Mouse (Mus musculus): ENCODE results near the gene Igfbp4. TPM values are rescaled to one million over a fixed set of nuclear protein-coding genes. Genes with fewer than 3 reads are reported as not detected.

Gene Igfbp4
- total RNA-seq, 1 experiment = 38.8 TPM

DNA sequence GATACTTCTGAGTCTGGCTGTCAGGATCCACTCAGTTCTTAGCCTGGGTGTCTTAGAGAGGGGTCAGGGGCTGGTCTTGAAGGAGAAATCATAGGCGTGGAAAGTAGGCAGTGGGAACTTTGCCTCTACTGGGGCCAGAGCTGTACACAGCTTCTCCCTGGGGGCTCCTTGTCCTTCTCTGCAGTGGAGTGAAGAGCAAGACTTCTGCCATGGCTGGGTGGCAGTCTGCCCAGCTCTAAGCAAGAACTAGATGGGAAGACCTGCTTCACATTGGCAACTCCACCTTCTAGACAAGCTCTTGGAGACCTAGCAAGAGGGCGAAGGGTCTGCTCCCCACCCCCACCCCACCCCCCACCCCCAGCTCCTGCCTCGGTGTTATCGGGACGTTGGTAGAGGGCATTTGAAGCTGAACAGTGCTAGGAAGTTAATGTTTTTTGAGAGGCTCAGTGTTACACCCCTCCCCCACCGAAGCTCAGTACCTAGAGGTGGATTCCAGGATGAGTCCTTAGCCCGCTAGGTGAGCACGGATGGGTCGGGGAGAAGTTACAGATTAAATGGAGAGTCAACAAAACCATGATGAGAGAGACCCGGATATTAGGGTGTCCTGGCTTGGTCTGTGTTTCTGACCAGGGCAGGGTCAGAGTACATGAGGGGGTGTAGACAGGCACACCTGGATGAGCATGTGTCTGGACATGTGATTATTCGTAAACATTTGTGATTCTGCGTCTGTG is 4.3 kb downstream of the Igfbp4 start:
- Histone ChIP-seq H3K4me1 (ENCODE audit: control insufficient read depth in 2 of 2, insufficient read depth in 2 of 2, low read length in 2 of 2, poor library complexity in 1 of 2) (0 out of 4 replicates have a peak, but pooled peaks cover 0 to 4% of the 10 kb centered on the region in 2 experiments), H3K27ac (ENCODE audit: insufficient read depth, low read depth, low read length, poor library complexity, severe bottlenecking) (no peak overlapping the region), H3K9me3 (ENCODE audit: control insufficient read depth, insufficient read depth, low read depth, low read length) (no peaks in the 10 kb centered on the region), H3K4me3 (ENCODE audit: insufficient read depth in 1 of 2, low read depth in 1 of 2, low read length in 2 of 2, poor library complexity in 1 of 2, severe bottlenecking in 1 of 2) (no peak overlapping the region), H3K36me3 (ENCODE audit: control insufficient read depth, insufficient read depth, low read length, poor library complexity, severe bottlenecking) (no peaks in the 10 kb centered on the region), H3K9ac (ENCODE audit: insufficient read depth, low read depth, low read length, poor library complexity, severe bottlenecking) (no peak overlapping the region)
- no peak for TF ChIP-seq HCFC1 (IDR thresholded peaks at IDR 0.05; ENCODE audit: borderline replicate concordance, insufficient read depth, low read length)
- TF ChIP-seq CHD2 (IDR thresholded peaks at IDR 0.05; ENCODE audit: low read depth, low read length) = no peak
- TF ChIP-seq ZNF384 (IDR thresholded peaks at IDR 0.05; ENCODE audit: low read depth, low read length) = no peak
- TF ChIP-seq ZC3H11A (IDR thresholded peaks at IDR 0.05; ENCODE audit: borderline replicate concordance, low read depth, low read length) = no peak
- no peak for TF ChIP-seq MAFK (IDR thresholded peaks at IDR 0.05; ENCODE audit: insufficient read depth, low read depth, low read length)
- no peak for DNase-seq (ENCODE audit: low read depth, low spot score)
- in situ Hi-C loops (cut with MboI; ENCODE audit: low sequenced_read_pairs in 2 of 2, unreplicated experiment in 2 of 2) = no loop called here

DNA sequence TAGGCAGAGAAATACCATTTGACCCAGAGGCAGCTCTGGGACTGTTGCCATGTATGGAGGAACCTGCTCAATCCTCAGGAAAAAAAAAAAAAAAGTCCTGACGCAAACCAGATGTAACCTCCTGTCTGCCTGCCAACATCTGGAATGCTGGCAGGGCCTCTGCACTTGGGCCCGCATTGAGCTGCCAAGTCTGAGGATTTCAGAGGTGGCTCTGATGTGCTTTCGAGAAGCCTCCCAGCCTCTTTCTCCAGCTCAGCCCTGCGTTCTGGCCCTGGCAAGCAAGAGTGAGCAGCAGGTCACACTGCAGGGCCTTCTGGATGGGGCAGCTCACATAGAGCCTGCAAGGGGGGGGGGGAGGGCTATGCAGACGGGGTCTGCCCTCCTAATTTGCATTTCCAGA is 6.1 kb downstream of the Igfbp4 start:
- no peaks in the 10 kb centered on the region for H3K36me3 ChIP-seq (ENCODE audit: control insufficient read depth, insufficient read depth, low read length, poor library complexity, severe bottlenecking)
- H3K9me3 ChIP-seq (ENCODE audit: control insufficient read depth, insufficient read depth, low read depth, low read length) = no peaks in the 10 kb centered on the region
- no peak overlapping the region for H3K9ac ChIP-seq (ENCODE audit: insufficient read depth, low read depth, low read length, poor library complexity, severe bottlenecking)
- no peak overlapping the region for H3K4me3 ChIP-seq (ENCODE audit: insufficient read depth in 1 of 2, low read depth in 1 of 2, low read length in 2 of 2, poor library complexity in 1 of 2, severe bottlenecking in 1 of 2)
- no peak overlapping the region for H3K27ac ChIP-seq (ENCODE audit: insufficient read depth, low read depth, low read length, poor library complexity, severe bottlenecking)
- TF ChIP-seq ZNF384 (IDR thresholded peaks at IDR 0.05; ENCODE audit: low read depth, low read length) (no peak), CHD2 (IDR thresholded peaks at IDR 0.05; ENCODE audit: low read depth, low read length) (no peak), ZC3H11A (IDR thresholded peaks at IDR 0.05; ENCODE audit: borderline replicate concordance, low read depth, low read length) (no peak), MAFK (IDR thresholded peaks at IDR 0.05; ENCODE audit: insufficient read depth, low read depth, low read length) (no peak), HCFC1 (IDR thresholded peaks at IDR 0.05; ENCODE audit: borderline replicate concordance, insufficient read depth, low read length) (no peak)
- H3K4me1 ChIP-seq (ENCODE audit: control insufficient read depth in 2 of 2, insufficient read depth in 2 of 2, low read length in 2 of 2, poor library complexity in 1 of 2) = no peaks in the 10 kb centered on the region
- in situ Hi-C loops (cut with MboI; ENCODE audit: low sequenced_read_pairs in 2 of 2, unreplicated experiment in 2 of 2) = no loop called here
- DNase-seq (ENCODE audit: low read depth, low spot score) = no peak

DNA sequence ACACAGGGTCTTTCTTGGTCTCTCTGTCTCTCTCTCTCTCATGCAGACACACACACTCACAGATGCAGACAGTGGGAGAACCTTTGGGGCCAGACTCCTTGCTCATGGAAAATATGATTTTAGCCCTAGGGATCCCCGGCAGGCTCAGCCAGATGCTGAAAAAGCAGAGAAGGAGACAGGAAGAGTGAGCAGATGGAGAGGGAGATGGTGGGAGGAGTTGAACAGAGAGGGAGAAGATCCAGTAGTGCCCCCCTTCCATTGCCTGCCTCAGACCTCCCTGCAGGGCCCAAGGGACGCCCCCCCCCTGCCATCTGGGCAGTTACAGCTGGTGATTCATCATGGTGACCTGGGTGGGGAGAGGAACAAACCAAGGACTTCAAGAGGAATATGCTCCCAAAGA is 6.6 kb downstream of the Igfbp4 start:
- no peaks in the 10 kb centered on the region for H3K4me1 ChIP-seq (ENCODE audit: control insufficient read depth in 2 of 2, insufficient read depth in 2 of 2, low read length in 2 of 2, poor library complexity in 1 of 2)
- no peaks in the 10 kb centered on the region for H3K36me3 ChIP-seq (ENCODE audit: control insufficient read depth, insufficient read depth, low read length, poor library complexity, severe bottlenecking)
- in situ Hi-C loops (cut with MboI; ENCODE audit: low sequenced_read_pairs in 2 of 2, unreplicated experiment in 2 of 2) = no loop called here

DNA sequence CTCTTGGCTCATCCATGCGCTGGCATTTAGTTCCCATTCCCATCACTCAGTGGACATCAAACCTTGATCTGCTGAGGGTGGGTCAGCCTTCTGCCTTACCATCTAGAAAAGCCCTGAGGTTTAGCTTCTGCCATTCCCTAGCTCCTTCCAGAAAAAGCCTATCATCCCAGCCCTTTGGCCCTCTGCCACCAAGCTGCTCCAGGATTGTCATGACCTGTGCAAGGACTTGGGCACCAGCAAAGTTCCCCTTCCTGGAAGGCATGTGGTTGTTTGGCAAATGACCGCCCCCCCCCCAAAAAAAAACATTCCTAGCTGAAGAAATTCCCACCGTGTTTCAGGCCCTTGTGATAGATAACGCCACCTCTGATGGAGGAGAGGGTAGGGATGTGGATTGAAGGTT is 14.1 kb downstream of the Igfbp4 start:
- in situ Hi-C loops (cut with MboI; ENCODE audit: low sequenced_read_pairs in 2 of 2, unreplicated experiment in 2 of 2) = no loop called here
- Histone ChIP-seq H3K36me3 (ENCODE audit: control insufficient read depth, insufficient read depth, low read length, poor library complexity, severe bottlenecking) (no peaks in the 10 kb centered on the region), H3K9me3 (ENCODE audit: control insufficient read depth, insufficient read depth, low read depth, low read length) (no peaks in the 10 kb centered on the region), H3K4me3 (ENCODE audit: insufficient read depth in 1 of 2, low read depth in 1 of 2, low read length in 2 of 2, poor library complexity in 1 of 2, severe bottlenecking in 1 of 2) (no peak overlapping the region), H3K9ac (ENCODE audit: insufficient read depth, low read depth, low read length, poor library complexity, severe bottlenecking) (no peak overlapping the region), H3K27ac (ENCODE audit: insufficient read depth, low read depth, low read length, poor library complexity, severe bottlenecking) (no peak overlapping the region), H3K4me1 (ENCODE audit: control insufficient read depth in 2 of 2, insufficient read depth in 2 of 2, low read length in 2 of 2, poor library complexity in 1 of 2) (0 out of 4 replicates have a peak, but pooled peaks cover 0 to 2% of the 10 kb centered on the region in 2 experiments)
- no peak for TF ChIP-seq HCFC1 (IDR thresholded peaks at IDR 0.05; ENCODE audit: borderline replicate concordance, insufficient read depth, low read length)
- TF ChIP-seq CHD2 (IDR thresholded peaks at IDR 0.05; ENCODE audit: low read depth, low read length) = no peak
- no peak for TF ChIP-seq ZNF384 (IDR thresholded peaks at IDR 0.05; ENCODE audit: low read depth, low read length)
- TF ChIP-seq ZC3H11A (IDR thresholded peaks at IDR 0.05; ENCODE audit: borderline replicate concordance, low read depth, low read length) = no peak
- no peak for TF ChIP-seq MAFK (IDR thresholded peaks at IDR 0.05; ENCODE audit: insufficient read depth, low read depth, low read length)
- no peak for DNase-seq (ENCODE audit: low read depth, low spot score)

More for the DNA sequence above, 6.6 kb downstream of the Igfbp4 start:
- no peak overlapping the region for H3K27ac ChIP-seq (ENCODE audit: insufficient read depth, low read depth, low read length, poor library complexity, severe bottlenecking)
- no peak for TF ChIP-seq ZNF384 (IDR thresholded peaks at IDR 0.05; ENCODE audit: low read depth, low read length)
- no peak for TF ChIP-seq CHD2 (IDR thresholded peaks at IDR 0.05; ENCODE audit: low read depth, low read length)
- no peak for TF ChIP-seq MAFK (IDR thresholded peaks at IDR 0.05; ENCODE audit: insufficient read depth, low read depth, low read length)
- no peak for TF ChIP-seq HCFC1 (IDR thresholded peaks at IDR 0.05; ENCODE audit: borderline replicate concordance, insufficient read depth, low read length)
- TF ChIP-seq ZC3H11A (IDR thresholded peaks at IDR 0.05; ENCODE audit: borderline replicate concordance, low read depth, low read length) = no peak
- no peak overlapping the region for H3K4me3 ChIP-seq (ENCODE audit: insufficient read depth in 1 of 2, low read depth in 1 of 2, low read length in 2 of 2, poor library complexity in 1 of 2, severe bottlenecking in 1 of 2)
- no peak overlapping the region for H3K9ac ChIP-seq (ENCODE audit: insufficient read depth, low read depth, low read length, poor library complexity, severe bottlenecking)
- no peaks in the 10 kb centered on the region for H3K9me3 ChIP-seq (ENCODE audit: control insufficient read depth, insufficient read depth, low read depth, low read length)
- DNase-seq (ENCODE audit: low read depth, low spot score) = no peak
